Mouse (Mus musculus) heart, adult 8-10 months (tissue): ENCODE measurements around the gene Gm49383. TPM values are rescaled to one million over a fixed set of nuclear protein-coding genes. Genes with fewer than 3 reads are reported as not detected.

Experiments
- DNase-seq: peaks from one replicate; pipeline ENCODE4 v3.0.0; 2022; ENCODE audit warnings: low spot score
- total RNA-seq, 4 experiments: library from RNA; stranded (reverse); gene quantifications; 2 replicates each; pipeline ENCODE4 v1.2.4; 2022

The Gm49383 gene
- 1 to 10 TPM; 2.6 to 4.0 (median 3.3) TPM for total RNA-seq

GRCm38 (mm10) chr12:69196444-69197377 lies at the start of gene Gm49383:
Gene Gm49383 (minus strand): TSS chr12:69197104.
- DNase-seq, result peak; percentile 60

- DNase-seq, result peak; percentile 48
Measured at GRCm38 (mm10) chr12:69241771-69242431, 45.0 kb upstream of the Gm49383 start.

DNA sequence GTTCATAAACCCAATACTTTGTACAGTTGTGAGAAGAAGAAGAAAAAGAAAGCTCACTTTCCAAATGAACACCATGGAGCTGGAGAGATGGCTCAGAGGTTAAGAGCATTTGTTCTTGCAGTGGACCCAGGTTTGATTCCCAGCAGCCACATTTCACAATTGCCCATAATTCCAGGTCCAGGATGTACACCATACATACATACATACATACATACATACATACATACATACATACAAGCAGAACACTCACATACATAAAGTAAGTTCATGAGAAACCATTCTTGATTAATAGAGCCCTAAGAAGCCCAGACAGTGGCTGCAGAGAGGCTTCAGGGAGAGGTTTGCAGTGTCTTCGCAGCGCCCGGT lies 44.5 kb upstream of the Gm49383 start:
- no peak for DNase-seq

DNA sequence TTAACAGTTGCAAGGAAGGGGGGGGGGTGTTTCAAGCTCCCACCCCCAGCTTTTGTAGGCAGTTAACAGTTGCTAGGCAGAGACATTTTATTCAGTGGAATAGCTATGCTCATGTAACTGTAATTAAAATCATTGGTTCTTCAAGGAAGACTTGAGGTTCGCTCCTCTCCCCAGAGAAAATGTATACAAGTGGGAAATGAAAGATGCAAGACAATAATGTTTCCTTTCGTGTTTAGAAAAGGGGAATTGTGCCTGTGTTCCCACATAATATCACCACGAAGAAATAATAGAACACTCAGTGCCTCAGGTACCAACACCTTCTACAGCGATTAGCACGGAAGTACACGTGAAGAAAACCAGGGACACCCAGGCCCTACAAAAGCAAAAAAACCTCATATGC lies 44.0 kb upstream of the Gm49383 start, which contains the start of gene Klhdc1:
TSS of gene Klhdc1 (plus strand) at position 301 of the 400 bp plus-strand sequence.
- DNase-seq, result no peak

DNA sequence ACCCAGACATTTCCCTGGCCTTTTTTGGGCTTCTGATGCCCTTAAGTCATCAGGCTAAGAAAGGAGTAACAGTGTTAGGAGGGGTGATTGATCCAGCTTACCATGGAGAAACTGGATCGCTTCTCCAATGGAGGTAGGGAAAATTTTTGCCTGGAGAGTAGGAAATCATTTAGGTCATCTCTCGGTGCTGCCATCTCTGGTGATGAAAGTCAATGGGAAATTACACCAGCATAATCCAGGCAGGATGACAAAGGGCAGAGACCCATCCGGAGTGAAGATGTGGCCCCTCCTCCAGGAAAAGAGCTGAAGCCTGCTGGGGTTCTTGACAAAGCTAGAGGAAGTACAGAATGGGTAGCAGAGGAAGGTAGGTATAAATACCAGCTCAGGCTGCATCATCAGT lies 41.4 kb upstream of the Gm49383 start:
- DNase-seq, result no peak

DNA sequence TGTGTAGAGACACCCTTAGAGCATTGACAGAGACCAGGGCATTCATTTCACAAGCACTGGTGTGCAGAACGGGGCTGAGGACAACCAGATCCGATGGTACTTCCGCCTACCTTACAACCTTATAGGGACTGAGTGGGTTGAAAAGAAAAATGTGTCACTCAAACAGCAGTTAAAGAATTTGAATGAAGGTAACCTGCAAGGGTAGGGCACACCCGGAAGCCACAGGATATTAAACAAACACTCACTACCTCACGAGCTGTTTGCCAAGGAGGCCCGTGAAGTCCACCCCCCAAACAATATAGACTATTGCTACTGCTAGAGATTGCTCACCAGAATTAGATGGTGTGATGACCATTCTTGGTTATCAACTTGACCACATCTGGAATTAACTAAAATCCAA lies 38.9 kb upstream of the Gm49383 start:
- DNase-seq, result no peak

DNA sequence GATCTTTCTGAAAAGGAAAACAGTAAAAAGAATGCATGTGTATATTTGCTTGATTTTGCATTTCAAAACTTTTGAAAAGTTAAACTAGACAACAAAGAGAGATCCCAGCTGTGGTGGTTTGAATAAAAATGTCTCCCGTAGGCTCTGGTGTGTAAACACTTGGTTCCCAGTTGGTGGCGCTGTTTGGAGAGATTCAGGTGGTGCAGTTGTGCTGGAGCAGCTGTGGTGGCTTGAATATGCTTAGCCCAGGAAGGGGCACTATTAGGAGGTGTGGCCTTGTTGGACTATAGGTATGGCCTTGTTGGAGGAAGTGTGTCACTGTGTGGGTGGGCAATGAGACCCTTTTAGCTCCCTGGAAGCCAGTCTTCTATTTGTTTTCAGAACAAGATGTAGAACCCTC lies 32.3 kb upstream of the Gm49383 start:
- DNase-seq, result no peak

GRCm38 (mm10) chr12:69227776-69228466 lies 31.0 kb upstream of the Gm49383 start, which contains the start of gene Pole2:
Gene Pole2 (minus strand): TSS chr12:69228195.
- peak; percentile 90 for DNase-seq

- no peak for DNase-seq
Measured at GRCm38 (mm10) chr12:69220613-69221277, 23.8 kb upstream of the Gm49383 start.

DNA sequence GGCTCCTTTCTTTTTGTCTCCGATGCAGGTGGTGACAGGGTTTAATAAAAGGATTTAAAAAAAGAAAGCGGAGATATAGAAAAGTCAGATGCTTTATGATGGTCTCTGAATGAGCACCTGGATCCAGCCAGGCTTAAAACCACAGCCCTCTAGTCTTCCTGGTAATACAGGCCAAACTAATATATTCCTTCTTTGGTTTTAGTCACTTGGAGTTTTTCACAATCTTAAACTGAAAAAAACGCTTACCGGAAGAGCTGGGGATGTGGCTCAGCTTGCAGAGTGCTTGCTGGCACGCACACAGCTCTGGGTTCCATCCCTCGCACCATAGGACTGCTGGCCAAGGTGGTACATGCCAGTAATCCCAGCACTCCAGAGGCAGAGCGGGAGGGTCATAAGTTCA lies 19.7 kb upstream of the Gm49383 start:
- DNase-seq, result no peak

GRCm38 (mm10) chr12:69215000-69215785 lies 18.3 kb upstream of the Gm49383 start:
- DNase-seq, result peak; percentile 74

DNA sequence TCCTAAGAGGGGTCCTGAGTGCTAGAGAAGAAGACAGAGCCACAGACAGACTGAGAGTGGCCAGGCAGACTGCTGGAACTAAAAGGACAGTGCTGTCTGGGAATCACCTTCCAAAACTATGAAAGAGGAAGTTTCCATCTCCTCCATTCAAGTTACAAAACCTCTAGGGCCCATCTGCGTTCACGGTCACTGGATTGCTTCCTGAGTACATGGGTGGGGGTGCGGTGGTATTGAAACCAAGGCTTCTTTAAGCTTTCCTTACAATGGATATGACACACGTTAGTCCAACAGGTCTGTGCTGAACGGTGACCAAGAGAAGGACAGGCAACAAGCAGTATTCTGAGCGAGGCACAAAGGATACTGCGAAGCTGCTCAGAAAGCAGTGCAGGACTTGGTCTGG lies 17.5 kb upstream of the Gm49383 start:
- no peak for DNase-seq

- DNase-seq, result no peak
Measured at GRCm38 (mm10) chr12:69213186-69213777, 16.4 kb upstream of the Gm49383 start.

DNA sequence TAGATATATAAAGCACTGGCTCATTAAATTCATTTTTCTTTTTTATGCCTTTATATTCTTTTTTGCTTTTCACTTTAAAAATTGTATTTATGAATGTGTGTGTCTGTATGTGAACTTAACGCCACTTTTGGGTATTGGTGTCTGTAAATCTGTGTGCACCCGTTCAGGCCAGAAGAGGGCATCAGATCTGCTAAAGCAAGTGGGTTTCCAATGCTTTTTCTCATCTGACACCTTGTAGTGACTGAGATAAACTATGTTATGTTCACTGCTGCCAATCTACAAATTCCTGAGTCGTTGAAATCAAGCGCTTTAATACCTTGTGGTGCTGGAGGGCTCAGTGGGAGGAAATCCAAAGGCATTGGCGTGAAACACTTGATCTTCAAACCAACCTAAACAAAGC lies 14.2 kb upstream of the Gm49383 start:
- DNase-seq, result no peak

GRCm38 (mm10) chr12:69210056-69210979 lies 13.4 kb upstream of the Gm49383 start:
- DNase-seq, result no peak

- no peak for DNase-seq
Measured at GRCm38 (mm10) chr12:69208520-69208919, 11.6 kb upstream of the Gm49383 start.

- no peak for DNase-seq
Measured at GRCm38 (mm10) chr12:69207926-69208325, 11.0 kb upstream of the Gm49383 start.

- no peak for DNase-seq
Measured at GRCm38 (mm10) chr12:69207396-69207795, 10.5 kb upstream of the Gm49383 start.
